Mouse (Mus musculus) embryonic fibroblast, embryonic 13.5 days (primary cell): ENCODE results near the gene Setmar. TPM values are rescaled to one million over a fixed set of nuclear protein-coding genes. Genes with fewer than 3 reads are reported as not detected.

ENCODE experiments used
- H3K27ac ChIP-seq: 2 replicates; pipeline ENCODE4 v1.5.1; 2012; ENCODE audit warnings: low read length, control low read depth, inconsistent platforms; ENCODE audit not compliant: insufficient read depth
- H3K4me1 ChIP-seq: 2 replicates; pipeline ENCODE4 v1.6.1; 2011; ENCODE audit warnings: low read length; ENCODE audit not compliant: control insufficient read depth, insufficient read depth
- H3K4me3 ChIP-seq: 2 replicates; pipeline ENCODE4 v1.5.1; 2011; ENCODE audit warnings: mild to moderate bottlenecking, control low read depth, low read length; ENCODE audit not compliant: insufficient read depth
- CTCF ChIP-seq: IDR thresholded peaks from 2 replicates; pipeline ENCODE4 v1.5.1; 2011; ENCODE audit warnings: mild to moderate bottlenecking, control low read depth, low read length, moderate library complexity, borderline replicate concordance; ENCODE audit not compliant: insufficient read depth
- POLR2A ChIP-seq: IDR thresholded peaks from 2 replicates; pipeline ENCODE4 v1.6.1; 2011; ENCODE audit warnings: low read depth, mild to moderate bottlenecking, control low read depth, low read length, moderate library complexity
- polyA plus RNA-seq: library from polyadenylated mRNA; stranded (reverse); fragments of >200 nt; gene quantifications from 2 replicates; pipeline ENCODE4 v1.2.4, GENCODE M21; 2011; ENCODE audit warnings: low read depth; ENCODE audit not compliant: missing spikeins, insufficient read length

The Setmar gene
- polyA plus RNA-seq, 1 experiment: 4.8 TPM

DNA sequence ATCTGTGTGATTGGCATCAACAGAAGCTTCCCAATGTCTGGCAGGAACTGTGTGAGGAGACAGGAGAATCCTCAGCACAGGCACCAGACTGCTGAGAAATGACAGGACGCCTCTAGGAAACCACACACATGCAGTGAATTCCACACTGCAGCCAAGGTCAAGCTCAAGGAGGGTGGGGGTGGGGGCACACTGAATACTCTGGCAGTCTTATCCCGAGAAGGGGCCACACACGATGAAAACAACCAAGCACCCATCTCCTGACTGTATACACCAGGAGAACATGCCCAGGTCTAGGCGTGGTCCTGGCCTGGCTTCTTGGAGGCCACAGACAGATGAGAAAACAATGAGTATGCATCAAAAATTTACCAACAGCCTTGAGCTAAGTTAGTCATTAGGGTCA is 45.5 kb downstream of the Setmar start:
- Histone ChIP-seq H3K4me3 (no peak overlapping the region), H3K4me1 (no peaks in the 10 kb centered on the region), H3K27ac (no peak overlapping the region)
- TF ChIP-seq POLR2A (no peak), CTCF (no peak)

DNA sequence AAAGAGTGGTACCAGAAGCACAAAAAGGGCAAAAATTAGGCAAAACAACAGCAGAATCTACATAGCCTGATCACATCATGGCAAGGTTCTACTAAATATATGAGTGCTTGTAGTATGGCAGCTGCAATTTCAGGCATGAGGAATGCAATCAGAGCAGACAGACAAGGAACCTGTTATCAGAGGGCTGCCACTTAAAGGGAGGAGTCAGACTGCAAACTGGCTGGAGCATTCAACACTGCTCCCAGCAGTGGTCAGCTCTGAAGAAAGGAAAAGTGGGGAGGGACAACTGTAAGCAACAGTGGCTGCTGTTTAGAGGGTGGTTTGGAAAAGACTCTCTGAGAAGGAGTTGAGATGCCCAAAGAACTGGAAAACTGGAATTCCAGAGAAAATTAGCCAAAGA is 46.8 kb downstream of the Setmar start:
- TF ChIP-seq CTCF (no peak), POLR2A (no peak)
- Histone ChIP-seq H3K27ac (no peak overlapping the region), H3K4me1 (no peaks in the 10 kb centered on the region), H3K4me3 (no peak overlapping the region)

DNA sequence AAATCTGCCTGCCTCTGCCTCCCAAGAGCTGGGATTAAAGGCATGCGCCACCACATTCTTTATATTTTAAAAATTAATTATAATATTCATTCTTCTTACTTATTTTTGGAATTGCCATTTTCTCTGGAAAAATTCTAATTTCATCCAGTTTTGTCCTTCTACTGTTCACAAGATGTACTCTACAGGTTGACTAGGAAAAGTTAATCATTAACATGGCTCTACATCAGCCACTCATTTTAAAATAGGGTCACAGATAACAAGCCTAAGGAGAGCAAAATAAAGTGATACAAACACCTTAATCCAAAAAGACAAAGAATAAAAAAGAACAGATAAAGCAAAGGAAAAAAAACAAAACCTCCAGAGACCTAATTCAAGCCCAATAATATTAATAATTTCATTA is 50.1 kb downstream of the Setmar start:
- Histone ChIP-seq H3K4me3 (no peak overlapping the region), H3K27ac (no peak overlapping the region), H3K4me1 (no peaks in the 10 kb centered on the region)
- TF ChIP-seq CTCF (no peak), POLR2A (no peak)

DNA sequence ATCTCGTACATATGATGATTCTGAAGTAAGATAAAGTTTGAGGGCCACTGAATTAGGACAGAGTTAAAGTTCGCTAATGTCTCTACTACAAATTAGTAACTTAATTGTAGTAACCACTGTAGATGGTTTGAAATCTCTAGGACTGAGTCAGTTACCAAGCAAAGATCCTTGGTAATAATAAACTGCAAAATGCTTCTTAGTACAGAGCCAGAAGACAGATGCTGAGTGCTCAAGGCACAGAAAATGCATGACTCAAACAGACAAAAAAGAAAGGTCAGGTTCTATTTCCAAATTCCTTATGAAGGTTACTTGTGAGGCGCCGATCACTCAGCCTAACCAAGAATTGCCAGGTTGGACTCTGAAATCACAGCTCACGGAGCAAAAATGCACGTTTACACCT is 53.0 kb downstream of the Setmar start:
- Histone ChIP-seq H3K4me3 (no peak overlapping the region), H3K4me1 (no peaks in the 10 kb centered on the region), H3K27ac (no peak overlapping the region)
- TF ChIP-seq CTCF (no peak), POLR2A (no peak)

DNA sequence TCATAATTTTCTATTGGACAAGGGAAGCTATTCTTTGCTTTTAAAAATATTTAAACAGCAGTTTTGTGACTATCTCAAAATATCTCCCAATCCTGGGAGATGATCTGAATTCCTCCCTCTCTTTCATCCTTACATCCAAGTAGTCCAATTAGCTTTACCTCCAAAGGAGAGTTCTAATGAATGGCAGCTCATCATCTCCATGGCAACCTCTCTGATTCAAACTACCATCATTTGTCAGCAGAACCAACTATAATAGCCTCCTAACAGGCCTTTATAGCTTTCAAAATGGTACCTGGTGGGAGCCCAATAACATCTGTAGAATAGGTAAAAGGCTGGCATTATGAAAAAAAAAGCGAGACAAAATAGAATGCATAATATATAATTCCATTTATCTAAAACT is 60.6 kb downstream of the Setmar start:
- no peak for TF ChIP-seq CTCF
- H3K4me1 ChIP-seq: no peaks in the 10 kb centered on the region

DNA sequence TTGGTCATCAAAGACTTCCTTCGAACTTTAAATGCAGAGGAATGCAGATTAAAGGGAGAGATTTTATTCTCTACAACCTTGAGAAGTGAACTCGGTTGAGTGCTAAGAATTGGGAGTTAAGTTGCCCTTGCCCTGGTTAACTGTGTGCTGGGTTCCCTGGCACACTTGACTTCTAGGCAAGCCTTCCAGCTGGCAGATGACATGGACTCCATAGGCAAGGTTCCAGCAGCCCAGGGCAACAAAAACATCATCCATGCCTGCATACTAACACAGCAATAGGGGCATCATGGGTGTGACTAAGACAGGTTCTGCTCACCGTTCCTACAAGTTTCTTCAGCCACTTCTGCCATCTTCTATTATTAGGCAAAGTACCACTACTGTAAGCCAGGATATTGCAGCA is 61.8 kb downstream of the Setmar start:
- H3K4me3 ChIP-seq: no peak overlapping the region
- no peaks in the 10 kb centered on the region for H3K4me1 ChIP-seq
- H3K27ac ChIP-seq: no peak overlapping the region
- TF ChIP-seq POLR2A: no peak
- no peak for TF ChIP-seq CTCF

More for the DNA sequence above, 60.6 kb downstream of the Setmar start:
- H3K27ac ChIP-seq: no peak overlapping the region
- no peak overlapping the region for H3K4me3 ChIP-seq

Other genes with a start within 250 kb of the Setmar start
- 45.9 and 47.3 TPM in 2 replicates for gene Sumf1, start 120.5 kb downstream of the Setmar start, polyA plus RNA-seq
- gene Itpr1, start 148.1 kb downstream of the Setmar start, polyA plus RNA-seq: 31.4 and 38.0 TPM in 2 replicates